Mouse (Mus musculus) activated CD4-positive, CD25-positive, alpha-beta regulatory T cell, adult 4 months (primary cell): ENCODE data around the gene Olfr414. TPM values are rescaled to one million over a fixed set of nuclear protein-coding genes. Genes with fewer than 3 reads are reported as not detected.

ENCODE experiments used
- ATAC-seq: one replicate; pipeline ENCODE4 v1.8.0; 2017
- polyA plus RNA-seq, 2 experiments: library from polyadenylated mRNA; unstranded; fragments of 100-300 nt; shearing (Covaris generic); gene quantifications; one replicate each; pipeline ENCODE4 v1.2.1; 2017

Gene Olfr414
- polyA plus RNA-seq, result not detected

DNA sequence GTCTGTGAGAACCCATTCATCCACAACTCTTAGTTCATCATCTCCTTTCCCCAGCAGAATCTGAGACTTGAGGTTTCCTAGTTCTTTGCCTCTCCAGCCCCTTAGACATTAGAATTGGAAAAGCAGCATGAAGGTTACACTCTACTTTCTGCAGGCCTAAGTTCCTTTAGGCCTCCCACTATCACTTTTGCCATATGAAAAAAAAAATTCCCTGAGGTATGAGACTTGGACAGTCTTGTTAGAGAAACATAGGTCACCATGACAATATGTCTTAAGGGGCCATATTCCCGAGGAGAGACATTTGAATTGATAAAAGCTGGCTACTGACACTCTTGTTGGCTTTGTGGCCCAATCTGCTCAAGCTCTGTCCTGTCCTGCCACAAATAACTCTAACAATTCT lies at the start of gene Olfr414:
TSS of gene Olfr414 (plus strand) at position 301 of the 400 bp plus-strand sequence.
- ATAC-seq, result no peak

GRCm38 (mm10) chr1:174390746-174391145 lies 33.1 kb upstream of the Olfr414 start, which contains the start of gene Olfr248:
Gene Olfr248 (plus strand): TSS chr1:174391046.
- ATAC-seq, result no peak

- ATAC-seq, result no peak
Measured at GRCm38 (mm10) chr1:174422959-174423358, 905 bp upstream of the Olfr414 start.

GRCm38 (mm10) chr1:174426180-174426986 lies 2.5 kb downstream of the Olfr414 start:
- no peak for ATAC-seq

DNA sequence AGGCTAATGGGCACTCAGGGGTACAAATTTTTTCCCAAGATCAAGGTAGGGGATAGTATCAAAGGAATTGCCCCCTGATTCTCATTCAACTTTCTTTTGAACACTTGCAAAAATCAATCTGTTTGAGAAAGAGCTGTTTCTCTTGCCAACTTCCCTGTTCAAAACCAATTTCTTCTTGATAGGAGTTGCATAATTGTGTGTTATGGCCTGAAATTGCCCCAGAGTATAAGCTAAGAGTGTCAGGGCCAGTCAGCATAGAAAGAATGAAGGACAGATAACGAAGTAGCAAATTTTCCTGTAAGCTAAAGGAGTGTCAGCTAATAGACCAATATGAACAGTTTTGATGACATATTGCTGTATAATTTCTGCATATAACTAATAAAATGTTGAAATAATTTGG lies 3.5 kb downstream of the Olfr414 start:
- no peak for ATAC-seq

- ATAC-seq, result no peak
Measured at GRCm38 (mm10) chr1:174428407-174428806, 4.5 kb downstream of the Olfr414 start.

GRCm38 (mm10) chr1:174434121-174434520 lies 10.3 kb downstream of the Olfr414 start:
- ATAC-seq, result no peak

GRCm38 (mm10) chr1:174441782-174442181 lies 17.9 kb downstream of the Olfr414 start, which contains the start of gene Olfr220:
Gene Olfr220 (plus strand): TSS chr1:174442082.
- no peak for ATAC-seq

DNA sequence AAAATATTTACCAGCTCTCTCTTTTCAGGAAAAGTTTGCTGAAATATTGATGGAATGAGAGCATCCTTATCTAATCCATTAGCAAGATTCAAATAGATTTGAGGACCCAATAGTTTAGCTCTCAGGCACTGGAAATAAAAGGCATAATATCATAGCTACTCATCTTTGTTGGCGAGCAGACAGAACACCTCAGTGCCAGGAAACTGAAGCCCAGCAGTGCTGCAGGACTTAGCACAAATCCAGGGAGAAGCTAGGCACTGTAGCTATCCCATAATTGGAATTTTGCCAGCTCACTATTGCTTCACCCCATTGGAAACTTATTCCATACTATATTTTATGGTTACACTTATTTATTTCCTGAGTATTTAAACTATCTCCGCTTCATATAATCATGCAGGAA lies 31.2 kb downstream of the Olfr414 start:
- ATAC-seq, result no peak

- no peak for ATAC-seq
Measured at GRCm38 (mm10) chr1:174465385-174465784, 41.5 kb downstream of the Olfr414 start.

- ATAC-seq, result peak; percentile 43
Measured at GRCm38 (mm10) chr1:174466240-174466639, 42.4 kb downstream of the Olfr414 start.

- ATAC-seq, result peak; percentile 36
Measured at GRCm38 (mm10) chr1:174469736-174470135, 45.9 kb downstream of the Olfr414 start.

DNA sequence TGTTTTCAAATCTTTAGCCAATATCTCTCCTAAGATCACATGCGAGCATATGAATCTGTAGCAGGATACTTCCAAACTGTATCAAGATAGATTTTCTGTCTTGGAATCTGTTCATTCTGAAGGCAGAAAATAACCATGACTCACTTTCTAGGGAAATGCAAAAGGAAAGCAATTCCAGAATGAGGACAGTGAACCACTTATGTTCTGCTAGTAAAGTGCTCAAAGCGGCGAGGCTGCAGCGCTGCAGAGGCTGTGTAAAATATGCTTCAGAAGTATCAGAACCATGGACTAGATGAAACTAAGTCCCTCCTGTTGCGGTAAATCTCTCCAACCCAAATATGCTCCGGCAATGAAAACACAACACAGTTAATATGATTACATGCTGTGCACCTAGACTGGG lies 58.7 kb downstream of the Olfr414 start:
- no peak for ATAC-seq

Other genes starting within 250 kb of the Olfr414 start
- gene Olfr419, start 172.0 kb upstream of the Olfr414 start, polyA plus RNA-seq, result not detected
- not detected for gene Mptx1, start 93.5 kb upstream of the Olfr414 start, polyA plus RNA-seq
- not detected for gene Olfr417, start 58.9 kb upstream of the Olfr414 start, polyA plus RNA-seq
- not detected for gene Olfr248, start 33.0 kb upstream of the Olfr414 start, polyA plus RNA-seq
- gene Olfr220, start 18.0 kb downstream of the Olfr414 start, polyA plus RNA-seq, result under 1 TPM in 1 of 2 experiments, not detected in 1; 0.13 TPM
- not detected for gene Fmn2, start 77.8 kb downstream of the Olfr414 start, polyA plus RNA-seq